Mouse (Mus musculus) stomach, embryonic 14.5 days (tissue): ENCODE data around the gene Dnajc14. TPM values are rescaled to one million over a fixed set of nuclear protein-coding genes. Genes with fewer than 3 reads are reported as not detected.

Experiments used
- ATAC-seq: fragments of 200-750 bp; cut with Nextera tagmentation; 2 replicates; pipeline ENCODE4 v1.8.0; 2017; ENCODE audit warnings: low read depth, moderate TSS enrichment; ENCODE audit not compliant: insufficient number of reproducible peaks, insufficient read depth, low FRiP score
- H3K27ac ChIP-seq: fragments of 300-500 bp; sonication (generic); 2 replicates; pipeline ENCODE4 v1.5.1; 2014; ENCODE audit warnings: mild to moderate bottlenecking, low read length, moderate library complexity, mixed read lengths
- H3K27me3 ChIP-seq: fragments of 300-500 bp; sonication (generic); 2 replicates; pipeline ENCODE4 v1.6.1; 2014; ENCODE audit warnings: low read length, control low read depth, mixed read lengths; ENCODE audit not compliant: control insufficient read depth, insufficient read depth
- H3K36me3 ChIP-seq: fragments of 300-500 bp; sonication (generic); 2 replicates; pipeline ENCODE4 v1.6.1; 2014; ENCODE audit warnings: mild to moderate bottlenecking, control low read depth, low read length, moderate library complexity, mixed read lengths; ENCODE audit not compliant: control insufficient read depth, insufficient read depth
- H3K4me1 ChIP-seq: fragments of 300-500 bp; sonication (generic); 2 replicates; pipeline ENCODE4 v1.6.1; 2014; ENCODE audit warnings: low read length, control low read depth, mixed read lengths; ENCODE audit not compliant: control insufficient read depth, insufficient read depth
- H3K4me2 ChIP-seq: fragments of 300-500 bp; sonication (generic); replicated peaks from 2 replicates; pipeline ENCODE4 v1.6.1; 2014; ENCODE audit warnings: low read depth, low read length, control low read depth
- H3K4me3 ChIP-seq: fragments of 300-500 bp; sonication (generic); 2 replicates; pipeline ENCODE4 v1.5.1; 2014; ENCODE audit warnings: low read depth, low read length, control low read depth
- H3K9ac ChIP-seq: fragments of 300-500 bp; sonication (generic); replicated peaks from 2 replicates; pipeline ENCODE4 v1.6.1; 2014; ENCODE audit warnings: low read depth, mild to moderate bottlenecking, control low read depth, low read length, moderate library complexity, mixed read lengths
- H3K9me3 ChIP-seq: fragments of 300-500 bp; sonication (generic); 2 replicates; pipeline ENCODE4 v1.6.1; 2016; ENCODE audit warnings: low read depth, low read length, control low read depth; ENCODE audit not compliant: control insufficient read depth
- WGBS: fragments of 180-500 bp; shearing (Covaris S2); extraction: QIAGEN DNeasy Blood & Tissue Kit; methylation state at CpG from one replicate; pipeline ENCODE4 v1.1.7; 2014; 5-methylcytosine and 5-hydroxymethylcytosine counted together
- polyA plus RNA-seq: library from polyadenylated mRNA; unstranded; fragments of >200 nt; fragmentation: Nextera tagmentation; extraction: Ambion mirVana; gene quantifications from 2 replicates; pipeline ENCODE4 v1.2.1, GENCODE M21; 2014

The Dnajc14 gene
- polyA plus RNA-seq, 1 experiment from 2014 or later: 40.0 TPM

GRCm38 (mm10) chr10:128823821-128824220 is 20.0 kb downstream of the Dnajc14 start:
- Histone ChIP-seq H3K4me3 (no peak overlapping the region), H3K27ac (no peak overlapping the region), H3K9me3 (no peaks in the 10 kb centered on the region), H3K4me2 (no peak overlapping the region), H3K27me3 (no peaks in the 10 kb centered on the region), H3K36me3 (peaks cover 7% of the 10 kb centered on the region; the same call in 1 of the 2 replicates), H3K4me1 (peaks cover 12% of the 10 kb centered on the region; the same call in 1 of the 2 replicates), H3K9ac (no peak overlapping the region)
- no peak for ATAC-seq
- 95% methylated on average over 9 of the region's 9 CpGs for WGBS

GRCm38 (mm10) chr10:128837400-128837799 is 33.5 kb downstream of the Dnajc14 start:
- no peaks in the 10 kb centered on the region for H3K4me1 ChIP-seq
- H3K27me3 ChIP-seq: no peaks in the 10 kb centered on the region
- peaks cover 50% of the 10 kb centered on the region for H3K36me3 ChIP-seq
- no peak overlapping the region for H3K27ac ChIP-seq
- H3K9ac ChIP-seq: no peak overlapping the region
- no peaks in the 10 kb centered on the region for H3K9me3 ChIP-seq
- H3K4me2 ChIP-seq: no peak overlapping the region
- no peak for ATAC-seq
- no peak overlapping the region for H3K4me3 ChIP-seq

- no peaks in the 10 kb centered on the region for H3K4me1 ChIP-seq
- H3K36me3 ChIP-seq: peaks cover 45% of the 10 kb centered on the region
- no peak overlapping the region for H3K4me2 ChIP-seq
- no peaks in the 10 kb centered on the region for H3K9me3 ChIP-seq
- H3K9ac ChIP-seq: no peak overlapping the region
- no peak for ATAC-seq
- no peaks in the 10 kb centered on the region for H3K27me3 ChIP-seq
- H3K27ac ChIP-seq: no peak overlapping the region
- no peak overlapping the region for H3K4me3 ChIP-seq
These were observed 35.6 kb downstream of the Dnajc14 start for GRCm38 (mm10) chr10:128839434-128839833.

GRCm38 (mm10) chr10:128840612-128841011 is 36.8 kb downstream of the Dnajc14 start:
- no peaks in the 10 kb centered on the region for H3K9me3 ChIP-seq
- no peak overlapping the region for H3K4me2 ChIP-seq
- H3K4me3 ChIP-seq: no peak overlapping the region
- H3K36me3 ChIP-seq: peaks cover 42% of the 10 kb centered on the region
- H3K27ac ChIP-seq: no peak overlapping the region
- H3K4me1 ChIP-seq: no peaks in the 10 kb centered on the region
- no peak overlapping the region for H3K9ac ChIP-seq
- ATAC-seq: no peak
- no peaks in the 10 kb centered on the region for H3K27me3 ChIP-seq

GRCm38 (mm10) chr10:128843260-128843659 is 39.4 kb downstream of the Dnajc14 start:
- H3K4me2 ChIP-seq: no peak overlapping the region
- no peak overlapping the region for H3K9ac ChIP-seq
- H3K9me3 ChIP-seq: no peaks in the 10 kb centered on the region
- no peak overlapping the region for H3K27ac ChIP-seq
- no peak overlapping the region for H3K4me3 ChIP-seq
- peaks cover 47% of the 10 kb centered on the region for H3K36me3 ChIP-seq
- WGBS: 77% methylated on average over 5 of the region's 5 CpGs
- no peak for ATAC-seq
- H3K27me3 ChIP-seq: no peaks in the 10 kb centered on the region
- H3K4me1 ChIP-seq: no peaks in the 10 kb centered on the region

DNA sequence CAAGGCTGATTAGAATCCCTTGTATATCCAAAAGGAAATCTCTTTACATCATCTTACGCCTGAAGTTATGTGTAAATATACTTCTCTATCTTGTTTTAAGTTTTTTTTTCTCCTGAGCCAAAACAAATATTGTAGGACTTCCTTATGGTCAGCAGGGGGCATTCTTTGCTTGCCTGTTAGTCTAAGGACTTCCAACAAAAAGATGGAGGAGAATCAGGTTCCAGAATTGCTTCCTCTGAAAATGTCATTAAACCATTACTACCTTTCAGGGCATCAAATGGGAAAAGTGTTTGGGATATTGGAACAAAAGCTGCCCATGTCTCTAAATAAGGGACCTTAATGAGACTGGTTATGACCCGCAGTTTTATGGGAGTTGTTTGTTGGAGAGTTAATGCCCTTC is 41.7 kb downstream of the Dnajc14 start:
- H3K27me3 ChIP-seq: no peaks in the 10 kb centered on the region
- H3K36me3 ChIP-seq: peaks cover 44% of the 10 kb centered on the region
- no peaks in the 10 kb centered on the region for H3K9me3 ChIP-seq
- H3K4me1 ChIP-seq: no peaks in the 10 kb centered on the region
- ATAC-seq: no peak
- no peak overlapping the region for H3K27ac ChIP-seq
- H3K4me2 ChIP-seq: no peak overlapping the region
- no peak overlapping the region for H3K4me3 ChIP-seq
- WGBS: 77% methylated on average over 2 of the region's 2 CpGs
- H3K9ac ChIP-seq: no peak overlapping the region

DNA sequence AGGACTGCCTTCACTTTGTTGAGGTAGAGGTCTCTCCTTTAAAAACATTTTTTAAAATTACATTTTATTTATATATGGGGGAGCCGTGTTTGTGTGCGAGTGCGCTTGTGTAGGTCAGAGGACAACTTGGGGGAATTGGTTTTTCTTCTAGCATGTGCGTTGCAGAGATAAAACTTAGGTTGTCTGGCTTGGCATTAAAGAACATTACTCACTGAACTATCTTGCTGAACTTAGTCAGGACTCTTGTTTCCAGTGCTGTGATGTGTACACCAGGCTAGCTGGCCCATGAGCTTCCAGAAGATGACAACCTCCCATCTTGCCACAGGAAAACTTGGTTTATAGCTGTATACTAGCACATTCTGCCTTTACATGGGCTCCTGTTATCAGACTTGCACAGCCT is 42.8 kb downstream of the Dnajc14 start:
- Histone ChIP-seq H3K4me1 (no peaks in the 10 kb centered on the region), H3K27ac (no peak overlapping the region), H3K9ac (no peak overlapping the region), H3K36me3 (peaks cover 38% of the 10 kb centered on the region), H3K27me3 (no peaks in the 10 kb centered on the region), H3K9me3 (no peaks in the 10 kb centered on the region), H3K4me2 (no peak overlapping the region), H3K4me3 (no peak overlapping the region)
- ATAC-seq: no peak
- 96% methylated on average over 4 of the region's 4 CpGs for WGBS

GRCm38 (mm10) chr10:128848426-128848825 is 44.6 kb downstream of the Dnajc14 start:
- WGBS: 69% methylated on average over 2 of the region's 2 CpGs
- H3K36me3 ChIP-seq: peaks cover 38% of the 10 kb centered on the region
- ATAC-seq: no peak

DNA sequence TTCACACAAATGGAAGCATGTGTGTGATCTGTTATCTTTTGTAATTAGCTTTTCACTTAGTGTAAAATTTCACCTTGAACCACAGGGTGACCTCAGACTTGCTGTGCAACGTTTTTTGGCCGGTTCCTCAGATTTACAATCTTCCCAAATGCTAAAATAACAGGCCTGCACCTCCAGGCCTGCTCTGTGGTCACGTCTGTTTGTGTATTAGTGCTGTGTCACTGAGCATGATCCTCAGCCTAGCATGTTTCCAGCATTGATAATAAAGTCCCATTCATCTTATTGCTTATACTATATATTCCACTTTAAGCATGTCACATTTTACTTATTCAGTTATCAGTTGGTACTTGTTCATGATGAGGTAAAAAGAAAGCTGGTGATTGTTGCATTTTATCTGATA is 46.5 kb downstream of the Dnajc14 start:
- Histone ChIP-seq H3K4me3 (no peak overlapping the region), H3K36me3 (peaks cover 42% of the 10 kb centered on the region), H3K9me3 (no peaks in the 10 kb centered on the region), H3K4me2 (no peak overlapping the region), H3K4me1 (no peaks in the 10 kb centered on the region), H3K27ac (no peak overlapping the region), H3K9ac (no peak overlapping the region), H3K27me3 (no peaks in the 10 kb centered on the region)
- no peak for ATAC-seq
- 65% methylated on average over 3 of the region's 3 CpGs for WGBS

More at GRCm38 (mm10) chr10:128848426-128848825, 44.6 kb downstream of the Dnajc14 start:
- no peak overlapping the region for H3K4me3 ChIP-seq
- no peaks in the 10 kb centered on the region for H3K4me1 ChIP-seq
- no peak overlapping the region for H3K9ac ChIP-seq
- no peak overlapping the region for H3K4me2 ChIP-seq
- no peaks in the 10 kb centered on the region for H3K27me3 ChIP-seq
- no peaks in the 10 kb centered on the region for H3K9me3 ChIP-seq
- no peak overlapping the region for H3K27ac ChIP-seq
